8 mouse cellular contexts compared by ENCODE assay signal in genomic region chr11:45979946-45980892, GRCm38 (mm10). TPM values are rescaled to one million over a fixed set of nuclear protein-coding genes. Genes with fewer than 3 reads are reported as not detected.
DNase-seq lines count a peak whose midpoint lies in the region; ATAC-seq lines count a peak whose summit lies in the region.

Gene Sox30, plus strand, starts transcription at chr11:45980310.

- peak; percentile 31 to 50 for DNase-seq in urinary bladder, adult 18-20 months (ENCODE audit: low spot score in 2 of 2)
- DNase-seq in urinary bladder, postnatal 10 days (ENCODE audit: low spot score) = no peak
- DNase-seq in forebrain, embryonic 10.5 days (ENCODE audit: extremely low spot score, low spot score) = peak; percentile 70
- peak; percentile 50 to 63 for DNase-seq in layer of hippocampus, postnatal 10 days (ENCODE audit: low spot score in 2 of 2)
- peak; percentile 73 to 77 for DNase-seq in right cerebral cortex, postnatal 10 days (ENCODE audit: low spot score in 2 of 2)
- DNase-seq in urinary bladder, postnatal 4 days (ENCODE audit: low spot score in 2 of 2) = peak; percentile 62 to 71

- 9% methylated on average over 106 of the region's 115 CpGs for WGBS in forebrain, embryonic 10.5 days

- H3K27ac ChIP-seq in forebrain, embryonic 10.5 days = peak within 1 kb of the TSS; percentile 90

- peak; percentile 56 to 75 for ATAC-seq in hematopoietic stem cell, adult 5-6 weeks (replicated peaks in 1 of 2; ENCODE audit: insufficient read depth in 1 of 2, low FRiP score in 2 of 2, low TSS enrichment in 1 of 2, low read depth in 1 of 2, poor library complexity in 2 of 2, severe bottlenecking in 2 of 2)
- ATAC-seq in megakaryocyte, adult 5-6 weeks (ENCODE audit: poor library complexity, severe bottlenecking) = peak; percentile 54

- H3K4me1 ChIP-seq in forebrain, embryonic 10.5 days = peaks cover 14% of the 10 kb centered on the region

- H3K36me3 ChIP-seq in forebrain, embryonic 10.5 days (replicated peaks) = no peaks in the 10 kb centered on the region

- peaks cover 25% of the 10 kb centered on the region for H3K27me3 ChIP-seq in forebrain, embryonic 10.5 days (ENCODE audit: poor library complexity, severe bottlenecking)

- H3K9me3 ChIP-seq in forebrain, embryonic 10.5 days = peaks cover 8% of the 10 kb centered on the region

- H3K4me3 ChIP-seq in forebrain, embryonic 10.5 days = peak within 1 kb of the TSS; percentile 64

RNA-seq across cellular contexts. Expression of gene Sox30, which starts in this region (rescaled TPM):
- 0.05 TPM in 1 of 2 replicates, not detected in the other for polyA plus RNA-seq in forebrain, embryonic 10.5 days (2016; fragmentation: Nextera tagmentation; extraction: Ambion mirVana)
- total RNA-seq in hematopoietic stem cell, adult 5-6 weeks (2017) = not detected in 2 replicates
- total RNA-seq in layer of hippocampus, postnatal 10 days (2021) = under 1 TPM; 0.18 to 0.29 TPM
- total RNA-seq in megakaryocyte, adult 5-6 weeks (2015) = not detected in 2 replicates
- not detected in 2 replicates for total RNA-seq in megakaryocyte, adult 5-6 weeks (2017)

Comparison
In these comparisons a context has a peak if more than half of its experiments do, and no peak if none do; other contexts are left out.
1. Peak in DNase-seq, H3K4me3 ChIP-seq and H3K27ac ChIP-seq in forebrain, embryonic 10.5 days; RNA of the gene not detected or under 1 TPM.
2. Peak in ATAC-seq in hematopoietic stem cell, adult 5-6 weeks; RNA of the gene not detected or under 1 TPM.
3. Peak in DNase-seq in layer of hippocampus, postnatal 10 days; RNA of the gene not detected or under 1 TPM.
4. Peak in ATAC-seq in megakaryocyte, adult 5-6 weeks; RNA of the gene not detected or under 1 TPM.